Comparison of ENCODE assay signal across 29 mouse cellular contexts in genomic region chr9:116049985-116050384, GRCm38 (mm10).
DNase-seq lines count a peak whose midpoint lies in the region; ATAC-seq and TF ChIP-seq lines count a peak whose summit lies in the region.
"Had no signal": no experiment of that assay in that cellular context is flagged by ENCODE, and none has a peak within 500 bp of the region (broad histone marks: within the 10 kb centered on the region; RNA-seq: fewer than 3 reads in every experiment).

No protein-coding gene starts in this region.

- no peaks in the 10 kb centered on the region for H3K9me3 ChIP-seq in forebrain, postnatal 0 days (ENCODE audit: low read length)
- H3K9me3 ChIP-seq in forebrain, embryonic 13.5 days (replicated peaks) = no peaks in the 10 kb centered on the region
- H3K9me3 ChIP-seq in liver, postnatal 0 days (ENCODE audit: low read length) = no peaks in the 10 kb centered on the region
- no peaks in the 10 kb centered on the region for H3K9me3 ChIP-seq in liver, embryonic 12.5 days (replicated peaks)
- H3K9me3 ChIP-seq in kidney, embryonic 14.5 days (ENCODE audit: control insufficient read depth, low read length) = no peaks in the 10 kb centered on the region
- H3K9me3 ChIP-seq: forebrain, embryonic 15.5 days; heart, embryonic 13.5 days; hindbrain, embryonic 12.5 days; liver, embryonic 13.5 days; midbrain, embryonic 10.5 days; midbrain, embryonic 15.5 days; neural tube, embryonic 12.5 days had no signal

- 0 out of 2 replicates have a peak, but pooled peaks have one; percentile 2 for TF ChIP-seq CTCF in forebrain, postnatal 0 days (IDR thresholded peaks at IDR 0.05; ENCODE audit: low read depth)
- TF ChIP-seq CTCF in liver, postnatal 0 days (IDR thresholded peaks at IDR 0.05; ENCODE audit: low read depth) = peak; percentile 21; the same call in 1 of the 2 replicates

- H3K36me3 ChIP-seq in forebrain, postnatal 0 days (ENCODE audit: insufficient read depth) = no peaks in the 10 kb centered on the region
- H3K36me3 ChIP-seq in forebrain, embryonic 13.5 days (ENCODE audit: poor library complexity, severe bottlenecking) = no peaks in the 10 kb centered on the region
- no peaks in the 10 kb centered on the region for H3K36me3 ChIP-seq in liver, postnatal 0 days (replicated peaks; ENCODE audit: insufficient read depth, low read length)
- H3K36me3 ChIP-seq in liver, embryonic 12.5 days = no peaks in the 10 kb centered on the region
- no peaks in the 10 kb centered on the region for H3K36me3 ChIP-seq in kidney, embryonic 14.5 days (ENCODE audit: control insufficient read depth, insufficient read depth, low read length)
- H3K36me3 ChIP-seq: forebrain, embryonic 15.5 days; heart, embryonic 13.5 days; hindbrain, embryonic 12.5 days; liver, embryonic 13.5 days; midbrain, embryonic 10.5 days; midbrain, embryonic 15.5 days; neural tube, embryonic 12.5 days had no signal

- no peak overlapping the region for H3K4me2 ChIP-seq in forebrain, postnatal 0 days (ENCODE audit: low read depth)
- no peak overlapping the region for H3K4me2 ChIP-seq in forebrain, embryonic 13.5 days
- H3K4me2 ChIP-seq in liver, postnatal 0 days (ENCODE audit: low read depth, low read length) = no peak overlapping the region
- H3K4me2 ChIP-seq in liver, embryonic 12.5 days = no peak overlapping the region
- H3K4me2 ChIP-seq in kidney, embryonic 14.5 days (replicated peaks; ENCODE audit: low read depth, low read length) = no peak overlapping the region
- H3K4me2 ChIP-seq: forebrain, embryonic 15.5 days; heart, embryonic 13.5 days; hindbrain, embryonic 12.5 days; liver, embryonic 13.5 days; midbrain, embryonic 15.5 days; neural tube, embryonic 12.5 days had no signal

- H3K4me3 ChIP-seq in forebrain, postnatal 0 days (ENCODE audit: low read depth, low read length) = no peak overlapping the region
- no peak overlapping the region for H3K4me3 ChIP-seq in forebrain, embryonic 13.5 days
- no peak overlapping the region for H3K4me3 ChIP-seq in liver, postnatal 0 days (ENCODE audit: low read depth, low read length)
- no peak overlapping the region for H3K4me3 ChIP-seq in liver, embryonic 12.5 days
- no peak overlapping the region for H3K4me3 ChIP-seq in kidney, embryonic 14.5 days (ENCODE audit: low read length)
- H3K4me3 ChIP-seq: forebrain, embryonic 15.5 days; gastrocnemius, adult 2 months; heart, embryonic 13.5 days; hindbrain, embryonic 12.5 days; liver, embryonic 13.5 days; midbrain, embryonic 10.5 days; midbrain, embryonic 15.5 days; neural tube, embryonic 12.5 days had no signal

- no peaks in the 10 kb centered on the region for H3K4me1 ChIP-seq in forebrain, postnatal 0 days (ENCODE audit: insufficient read depth)
- no peaks in the 10 kb centered on the region for H3K4me1 ChIP-seq in forebrain, embryonic 13.5 days
- H3K4me1 ChIP-seq in liver, postnatal 0 days (ENCODE audit: insufficient read depth) = no peaks in the 10 kb centered on the region
- H3K4me1 ChIP-seq in liver, embryonic 12.5 days = no peaks in the 10 kb centered on the region
- no peaks in the 10 kb centered on the region for H3K4me1 ChIP-seq in kidney, embryonic 14.5 days (ENCODE audit: control insufficient read depth, insufficient read depth, low read length)
- H3K4me1 ChIP-seq: forebrain, embryonic 15.5 days; heart, embryonic 13.5 days; hindbrain, embryonic 12.5 days; liver, embryonic 13.5 days; midbrain, embryonic 15.5 days; neural tube, embryonic 12.5 days had no signal

- WGBS in forebrain, postnatal 0 days = 81% methylated on average over 1 of the region's 1 CpGs
- WGBS in forebrain, embryonic 13.5 days = 68% methylated on average over 1 of the region's 1 CpGs
- WGBS in liver, postnatal 0 days (ENCODE audit: insufficient replicate concordance) = 70% methylated on average over 1 of the region's 1 CpGs
- WGBS in liver, embryonic 12.5 days (ENCODE audit: insufficient replicate concordance) = 35% methylated on average over 1 of the region's 1 CpGs
- WGBS in kidney, embryonic 14.5 days = 68% methylated on average over 1 of the region's 1 CpGs

- H3K27me3 ChIP-seq in forebrain, postnatal 0 days (ENCODE audit: insufficient read depth, low read length) = no peaks in the 10 kb centered on the region
- no peaks in the 10 kb centered on the region for H3K27me3 ChIP-seq in forebrain, embryonic 13.5 days
- no peaks in the 10 kb centered on the region for H3K27me3 ChIP-seq in liver, postnatal 0 days (ENCODE audit: insufficient read depth, low read length)
- no peaks in the 10 kb centered on the region for H3K27me3 ChIP-seq in liver, embryonic 12.5 days (replicated peaks)
- H3K27me3 ChIP-seq in kidney, embryonic 14.5 days (ENCODE audit: control insufficient read depth, insufficient read depth, low read length) = no peaks in the 10 kb centered on the region
- H3K27me3 ChIP-seq: forebrain, embryonic 15.5 days; heart, embryonic 13.5 days; hindbrain, embryonic 12.5 days; liver, embryonic 13.5 days; midbrain, embryonic 15.5 days; neural tube, embryonic 12.5 days had no signal

- no peak overlapping the region for H3K27ac ChIP-seq in forebrain, postnatal 0 days (ENCODE audit: low read depth, low read length)
- H3K27ac ChIP-seq in forebrain, embryonic 13.5 days = no peak overlapping the region
- no peak overlapping the region for H3K27ac ChIP-seq in liver, postnatal 0 days (ENCODE audit: low read depth)
- H3K27ac ChIP-seq in liver, embryonic 12.5 days = no peak overlapping the region
- no peak overlapping the region for H3K27ac ChIP-seq in kidney, embryonic 14.5 days (ENCODE audit: low read depth, low read length)
- H3K27ac ChIP-seq: forebrain, embryonic 15.5 days; gastrocnemius, adult 2 months; heart, embryonic 13.5 days; hindbrain, embryonic 12.5 days; hindbrain, postnatal 0 days; liver, embryonic 13.5 days; midbrain, embryonic 10.5 days; midbrain, embryonic 15.5 days; neural tube, embryonic 12.5 days had no signal

- DNase-seq in forebrain, postnatal 0 days = no peak
- no peak for DNase-seq in liver, postnatal 0 days
- DNase-seq in lung, postnatal 14 days = no peak
- DNase-seq: adrenal gland, adult 8-10 months; cerebellum, adult 8-10 months; cerebellum, postnatal 25 days; gastrocnemius, adult 2 months; gastrocnemius, postnatal 36 days; heart, postnatal 14 days; kidney, adult 9 months; kidney, postnatal 14 days; left cerebral cortex, postnatal 4 days; liver, embryonic 13.5 days; lung, adult 2 months; lung, postnatal 10 days; thymus, postnatal 14 days had no signal

- H3K9ac ChIP-seq in forebrain, postnatal 0 days = no peak overlapping the region
- H3K9ac ChIP-seq in forebrain, embryonic 13.5 days = no peak overlapping the region
- no peak overlapping the region for H3K9ac ChIP-seq in liver, postnatal 0 days (replicated peaks)
- H3K9ac ChIP-seq in liver, embryonic 12.5 days = no peak overlapping the region
- no peak overlapping the region for H3K9ac ChIP-seq in kidney, embryonic 14.5 days (ENCODE audit: low read depth, low read length)
- H3K9ac ChIP-seq: forebrain, embryonic 15.5 days; heart, embryonic 13.5 days; hindbrain, embryonic 12.5 days; liver, embryonic 13.5 days; midbrain, embryonic 15.5 days; neural tube, embryonic 12.5 days had no signal

- ATAC-seq in forebrain, postnatal 0 days = no peak
- ATAC-seq in forebrain, embryonic 13.5 days = no peak
- ATAC-seq in liver, postnatal 0 days = no peak
- ATAC-seq in liver, embryonic 12.5 days = no peak
- ATAC-seq in megakaryocyte progenitor cell, adult 5-6 weeks (replicated peaks; ENCODE audit: poor library complexity) = peak; percentile 61
- no peak for ATAC-seq in monocyte, adult 5-6 weeks (replicated peaks; ENCODE audit: insufficient number of reproducible peaks, low FRiP score, low TSS enrichment, poor library complexity, severe bottlenecking)
- no peak for ATAC-seq in kidney, embryonic 14.5 days (ENCODE audit: low FRiP score, low TSS enrichment)
- ATAC-seq: forebrain, embryonic 15.5 days; hindbrain, postnatal 0 days; intestine, embryonic 16.5 days; midbrain, embryonic 15.5 days had no signal

- TF ChIP-seq EP300 in liver, postnatal 0 days (IDR thresholded peaks at IDR 0.05; ENCODE audit: low read depth) = no peak
